Mouse (Mus musculus) myocyte (in vitro differentiated cells): Measurements from ENCODE around the gene Bnip1. TPM values are rescaled to one million over a fixed set of nuclear protein-coding genes. Genes with fewer than 3 reads are reported as not detected.

Source experiments
- H3K27me3 ChIP-seq: one replicate; pipeline ENCODE4 v1.6.1; 2011; ENCODE audit not compliant: control insufficient read depth, insufficient read depth, insufficient read length
- H3K36me3 ChIP-seq: one replicate; pipeline ENCODE4 v1.6.1; 2011; ENCODE audit not compliant: control insufficient read depth, insufficient read depth
- H3K4me2 ChIP-seq: one replicate; pipeline ENCODE4 v1.6.1; 2011; ENCODE audit warnings: low read depth, control low read depth
- H3K4me3 ChIP-seq: one replicate; pipeline ENCODE4 v1.5.1; 2011; ENCODE audit warnings: mild to moderate bottlenecking, control low read depth, moderate library complexity
- H3K79me2 ChIP-seq: one replicate; pipeline ENCODE4 v1.6.1; 2011; ENCODE audit not compliant: control insufficient read depth, insufficient read depth
- H3ac ChIP-seq: one replicate; pipeline ENCODE4 v1.6.1; 2011; ENCODE audit not compliant: control insufficient read depth, insufficient read length
- CEBPB ChIP-seq: IDR thresholded peaks from 2 replicates; pipeline ENCODE4 v1.6.1; 2011; ENCODE audit warnings: mild to moderate bottlenecking, moderate library complexity; ENCODE audit not compliant: poor library complexity, insufficient read depth, severe bottlenecking
- E2F4 ChIP-seq: IDR thresholded peaks from one replicate; pipeline ENCODE4 v1.6.1; 2011; ENCODE audit warnings: mild to moderate bottlenecking, control low read depth, moderate library complexity; ENCODE audit not compliant: insufficient read depth
- MAX ChIP-seq: IDR thresholded peaks from one replicate; pipeline ENCODE4 v1.6.1; 2011; ENCODE audit warnings: low read depth, mild to moderate bottlenecking, control low read depth
- MYOD1 ChIP-seq, 3 experiments: IDR thresholded peaks; one replicate each; pipeline ENCODE4 v1.6.1; 2011; ENCODE audit warnings: control low read depth in 2 of 3, low read depth in 2 of 3, mild to moderate bottlenecking in 2 of 3, moderate library complexity in 1 of 3; ENCODE audit not compliant: insufficient read length in 2 of 3, control insufficient read depth in 1 of 3
- MYOG ChIP-seq, 3 experiments: IDR thresholded peaks; one replicate each; pipeline ENCODE4 v1.6.1; 2011; ENCODE audit warnings: control low read depth in 2 of 3, low read depth in 2 of 3, mild to moderate bottlenecking in 2 of 3; ENCODE audit not compliant: insufficient read length in 2 of 3, control insufficient read depth in 1 of 3, insufficient read depth in 1 of 3
- POLR2A ChIP-seq: IDR thresholded peaks from one replicate; pipeline ENCODE4 v1.6.1; 2011; ENCODE audit warnings: low read depth, mild to moderate bottlenecking, control low read depth, moderate library complexity; ENCODE audit not compliant: insufficient read length
- POLR2AphosphoS2 ChIP-seq: IDR thresholded peaks from one replicate; pipeline ENCODE4 v1.6.1; 2011; ENCODE audit warnings: low read depth, control low read depth; ENCODE audit not compliant: insufficient read length
- REST ChIP-seq: IDR thresholded peaks from one replicate; pipeline ENCODE4 v1.6.1; 2011; ENCODE audit warnings: mild to moderate bottlenecking, control low read depth, moderate library complexity; ENCODE audit not compliant: insufficient read depth, insufficient read length
- SRF ChIP-seq: IDR thresholded peaks from one replicate; pipeline ENCODE4 v1.6.1; 2011; ENCODE audit warnings: low read depth; ENCODE audit not compliant: control insufficient read depth, insufficient read length
- TCF12 ChIP-seq: IDR thresholded peaks from one replicate; pipeline ENCODE4 v1.6.1; 2011; ENCODE audit warnings: mild to moderate bottlenecking, control low read depth; ENCODE audit not compliant: poor library complexity, insufficient read depth, severe bottlenecking
- TCF3 ChIP-seq: IDR thresholded peaks from one replicate; pipeline ENCODE4 v1.6.1; 2011; ENCODE audit warnings: low read depth, control low read depth; ENCODE audit not compliant: insufficient read length
- USF1 ChIP-seq: IDR thresholded peaks from one replicate; pipeline ENCODE4 v1.6.1; 2011; ENCODE audit warnings: low read depth, mild to moderate bottlenecking, control low read depth, moderate library complexity
- polyA plus RNA-seq: library from polyadenylated mRNA; unstranded; fragments of >200 nt; fragmentation: generic; extraction: Trizol; gene quantifications from one replicate; pipeline ENCODE4 v1.2.1, GENCODE M21; 2012; ENCODE audit warnings: missing spikeins

The Bnip1 gene
- polyA plus RNA-seq = 31.8 TPM

- Histone ChIP-seq H3ac (peak within 1 kb of the TSS; percentile 72), H3K4me3 (peak within 1 kb of the TSS; percentile 90), H3K36me3 (peaks cover 9% of the 10 kb centered on the region), H3K27me3 (no peaks in the 10 kb centered on the region), H3K79me2 (no peaks in the 10 kb centered on the region), H3K4me2 (peak within 1 kb of the TSS; percentile 100)
- TF ChIP-seq REST (no peak), E2F4 (peak; percentile 44), TCF12 (no peak), MYOG (IDR thresholded peaks at IDR 0.05; ENCODE audit: control insufficient read depth in 1 of 3, insufficient read depth in 1 of 3, insufficient read length in 2 of 3, low read depth in 2 of 3) (no peak), POLR2A (peak; percentile 62), USF1 (peak; percentile 51), POLR2AphosphoS2 (peak; percentile 51)
Measured at GRCm38 (mm10) chr17:26780750-26781571, at the start of gene Bnip1. Gene Bnip1 (plus strand): TSS chr17:26781066.

- TF ChIP-seq POLR2AphosphoS2 = no peak
- TF ChIP-seq USF1 = no peak
- TF ChIP-seq MYOD1 (IDR thresholded peaks at IDR 0.05; ENCODE audit: control insufficient read depth in 1 of 3, insufficient read length in 2 of 3, low read depth in 2 of 3) = no peak
- TF ChIP-seq TCF3 = no peak
- no peak for TF ChIP-seq CEBPB
- H3K36me3 ChIP-seq = no peaks in the 10 kb centered on the region
- H3ac ChIP-seq = no peak overlapping the region
- H3K27me3 ChIP-seq = no peaks in the 10 kb centered on the region
- no peaks in the 10 kb centered on the region for H3K79me2 ChIP-seq
- H3K4me2 ChIP-seq = no peak overlapping the region
- no peak overlapping the region for H3K4me3 ChIP-seq
Measured at GRCm38 (mm10) chr17:26742581-26742980, 38.3 kb upstream of the Bnip1 start.

GRCm38 (mm10) chr17:26743294-26743693 lies 37.6 kb upstream of the Bnip1 start:
- Histone ChIP-seq H3K36me3 (no peaks in the 10 kb centered on the region), H3K4me2 (no peak overlapping the region), H3K4me3 (no peak overlapping the region), H3ac (no peak overlapping the region), H3K27me3 (no peaks in the 10 kb centered on the region), H3K79me2 (no peaks in the 10 kb centered on the region)
- TF ChIP-seq E2F4 = no peak
- no peak for TF ChIP-seq TCF3
- TF ChIP-seq SRF = no peak
- no peak for TF ChIP-seq USF1
- no peak for TF ChIP-seq MYOG (IDR thresholded peaks at IDR 0.05; ENCODE audit: control insufficient read depth in 1 of 3, insufficient read depth in 1 of 3, insufficient read length in 2 of 3, low read depth in 2 of 3)
- no peak for TF ChIP-seq POLR2A
- TF ChIP-seq POLR2AphosphoS2 = no peak
- TF ChIP-seq REST = no peak
- TF ChIP-seq MYOD1 (IDR thresholded peaks at IDR 0.05; ENCODE audit: control insufficient read depth in 1 of 3, insufficient read length in 2 of 3, low read depth in 2 of 3) = no peak
- TF ChIP-seq MAX = no peak
- no peak for TF ChIP-seq CEBPB
- TF ChIP-seq TCF12 = no peak

GRCm38 (mm10) chr17:26749975-26750374 lies 30.9 kb upstream of the Bnip1 start:
- no peaks in the 10 kb centered on the region for H3K79me2 ChIP-seq
- no peaks in the 10 kb centered on the region for H3K27me3 ChIP-seq
- no peak overlapping the region for H3K4me2 ChIP-seq
- no peak overlapping the region for H3ac ChIP-seq
- no peak overlapping the region for H3K4me3 ChIP-seq
- H3K36me3 ChIP-seq = no peaks in the 10 kb centered on the region
- no peak for TF ChIP-seq POLR2A
- TF ChIP-seq POLR2AphosphoS2 = no peak
- no peak for TF ChIP-seq MYOG (IDR thresholded peaks at IDR 0.05; ENCODE audit: control insufficient read depth in 1 of 3, insufficient read depth in 1 of 3, insufficient read length in 2 of 3, low read depth in 2 of 3)
- no peak for TF ChIP-seq SRF
- TF ChIP-seq TCF12 = no peak
- no peak for TF ChIP-seq MAX
- no peak for TF ChIP-seq USF1
- no peak for TF ChIP-seq CEBPB
- TF ChIP-seq MYOD1 (IDR thresholded peaks at IDR 0.05; ENCODE audit: control insufficient read depth in 1 of 3, insufficient read length in 2 of 3, low read depth in 2 of 3) = no peak
- TF ChIP-seq REST = no peak
- no peak for TF ChIP-seq TCF3
- no peak for TF ChIP-seq E2F4

GRCm38 (mm10) chr17:26752297-26752696 lies 28.6 kb upstream of the Bnip1 start:
- Histone ChIP-seq H3K4me2 (no peak overlapping the region), H3K4me3 (no peak overlapping the region), H3K36me3 (no peaks in the 10 kb centered on the region), H3ac (no peak overlapping the region), H3K79me2 (no peaks in the 10 kb centered on the region), H3K27me3 (no peaks in the 10 kb centered on the region)
- TF ChIP-seq MAX (no peak), REST (no peak), MYOG (IDR thresholded peaks at IDR 0.05; ENCODE audit: control insufficient read depth in 1 of 3, insufficient read depth in 1 of 3, insufficient read length in 2 of 3, low read depth in 2 of 3) (no peak), TCF12 (no peak), POLR2A (no peak), TCF3 (no peak), POLR2AphosphoS2 (no peak), USF1 (no peak), MYOD1 (IDR thresholded peaks at IDR 0.05; ENCODE audit: control insufficient read depth in 1 of 3, insufficient read length in 2 of 3, low read depth in 2 of 3) (no peak)
